In genomic region chr3:157910262-157910661, GRCm38 (mm10) we compare ENCODE assay signal across 22 mouse cellular contexts. TPM values are rescaled to one million over a fixed set of nuclear protein-coding genes. Genes with fewer than 3 reads are reported as not detected.
DNase-seq lines count a peak whose midpoint lies in the region; ATAC-seq lines count a peak whose summit lies in the region.
"Had no signal": no experiment of that assay in that cellular context is flagged by ENCODE, and none has a peak within 500 bp of the region (broad histone marks: within the 10 kb centered on the region; RNA-seq: fewer than 3 reads in every experiment).

No protein-coding gene starts in this region.

- no peak overlapping the region for H3K4me3 ChIP-seq in intestine, embryonic 15.5 days (replicated peaks)
- no peak overlapping the region for H3K4me3 ChIP-seq in intestine, embryonic 16.5 days (ENCODE audit: low read length)
- H3K4me3 ChIP-seq in forebrain, embryonic 12.5 days (replicated peaks): no peak overlapping the region
- H3K4me3 ChIP-seq: embryonic facial prominence, embryonic 13.5 days; embryonic facial prominence, embryonic 15.5 days; erythroblast, embryonic 14.5 days; forebrain, embryonic 10.5 days; forebrain, embryonic 13.5 days; forebrain, embryonic 15.5 days had no signal

- no peaks in the 10 kb centered on the region for H3K9me3 ChIP-seq in intestine, embryonic 15.5 days
- no peaks in the 10 kb centered on the region for H3K9me3 ChIP-seq in intestine, embryonic 16.5 days (ENCODE audit: control insufficient read depth, low read length)
- no peaks in the 10 kb centered on the region for H3K9me3 ChIP-seq in forebrain, embryonic 12.5 days
- H3K9me3 ChIP-seq: embryonic facial prominence, embryonic 13.5 days; embryonic facial prominence, embryonic 15.5 days; forebrain, embryonic 10.5 days; forebrain, embryonic 13.5 days; forebrain, embryonic 15.5 days had no signal

- H3K27ac ChIP-seq in intestine, embryonic 15.5 days: no peak overlapping the region
- no peak overlapping the region for H3K27ac ChIP-seq in intestine, embryonic 16.5 days (ENCODE audit: low read length)
- no peak overlapping the region for H3K27ac ChIP-seq in forebrain, embryonic 12.5 days
- H3K27ac ChIP-seq: embryonic facial prominence, embryonic 13.5 days; embryonic facial prominence, embryonic 15.5 days; forebrain, embryonic 10.5 days; forebrain, embryonic 13.5 days; forebrain, embryonic 15.5 days had no signal

- DNase-seq in large intestine, adult 2 months (ENCODE audit: low read depth, low spot score): peak; percentile 51
- DNase-seq in right cerebral cortex, postnatal 14 days: no peak
- DNase-seq: adrenal gland, adult 2 months; adrenal gland, postnatal 10 days; adrenal gland, postnatal 25 days; cerebellum, adult 11 months; cerebellum, adult 18-20 months; cerebellum, adult 8-10 months; cerebellum, adult 9-11 months; cerebellum, postnatal 14 days; cerebellum, postnatal 36 days; embryo, embryonic 11 days; forebrain, postnatal 0 days had no signal

- 0 out of 2 replicates have a peak, but pooled peaks cover 11% of the 10 kb centered on the region for H3K36me3 ChIP-seq in intestine, embryonic 15.5 days
- 0 out of 2 replicates have a peak, but pooled peaks cover 2% of the 10 kb centered on the region for H3K36me3 ChIP-seq in intestine, embryonic 16.5 days (ENCODE audit: control insufficient read depth, insufficient read depth, low read length)
- no peaks in the 10 kb centered on the region; the same call in 1 of the 2 replicates for H3K36me3 ChIP-seq in forebrain, embryonic 12.5 days (replicated peaks)
- H3K36me3 ChIP-seq: forebrain, embryonic 15.5 days had no signal

- H3K27me3 ChIP-seq in intestine, embryonic 15.5 days (replicated peaks): no peaks in the 10 kb centered on the region
- no peaks in the 10 kb centered on the region for H3K27me3 ChIP-seq in intestine, embryonic 16.5 days (replicated peaks; ENCODE audit: control insufficient read depth, insufficient read depth, low read length)
- H3K27me3 ChIP-seq in forebrain, embryonic 12.5 days: no peaks in the 10 kb centered on the region
- H3K27me3 ChIP-seq: embryonic facial prominence, embryonic 13.5 days; embryonic facial prominence, embryonic 15.5 days; forebrain, embryonic 13.5 days; forebrain, embryonic 15.5 days had no signal

- no peak overlapping the region for H3K9ac ChIP-seq in intestine, embryonic 15.5 days
- H3K9ac ChIP-seq in intestine, embryonic 16.5 days (ENCODE audit: low read depth, low read length): no peak overlapping the region
- no peak overlapping the region for H3K9ac ChIP-seq in forebrain, embryonic 12.5 days
- H3K9ac ChIP-seq: embryonic facial prominence, embryonic 13.5 days; embryonic facial prominence, embryonic 15.5 days; forebrain, embryonic 13.5 days; forebrain, embryonic 15.5 days; forebrain, postnatal 0 days had no signal

- peak; percentile 77 for ATAC-seq in intestine, embryonic 15.5 days
- ATAC-seq in intestine, embryonic 16.5 days: peak; percentile 66
- no peak for ATAC-seq in forebrain, embryonic 12.5 days (ENCODE audit: low FRiP score)
- ATAC-seq: forebrain, embryonic 13.5 days; forebrain, embryonic 15.5 days; forebrain, postnatal 0 days had no signal

- 60% methylated on average over 3 of the region's 3 CpGs for WGBS in intestine, embryonic 15.5 days
- WGBS in intestine, embryonic 16.5 days: 64% methylated on average over 3 of the region's 3 CpGs
- WGBS in large intestine, adult 2 months: 20% methylated on average over 3 of the region's 3 CpGs
- WGBS in forebrain, embryonic 12.5 days: 76% methylated on average over 3 of the region's 3 CpGs

- H3K4me1 ChIP-seq in intestine, embryonic 15.5 days (replicated peaks): no peaks in the 10 kb centered on the region
- H3K4me1 ChIP-seq in intestine, embryonic 16.5 days (ENCODE audit: control insufficient read depth, insufficient read depth, low read length): no peaks in the 10 kb centered on the region
- no peaks in the 10 kb centered on the region for H3K4me1 ChIP-seq in forebrain, embryonic 12.5 days
- H3K4me1 ChIP-seq: embryonic facial prominence, embryonic 13.5 days; embryonic facial prominence, embryonic 15.5 days; forebrain, embryonic 10.5 days; forebrain, embryonic 13.5 days; forebrain, embryonic 15.5 days had no signal

- H3K4me2 ChIP-seq in intestine, embryonic 15.5 days (replicated peaks): no peak overlapping the region
- no peak overlapping the region for H3K4me2 ChIP-seq in intestine, embryonic 16.5 days (ENCODE audit: low read depth, low read length)
- no peak overlapping the region for H3K4me2 ChIP-seq in forebrain, embryonic 12.5 days
- H3K4me2 ChIP-seq: embryonic facial prominence, embryonic 13.5 days; embryonic facial prominence, embryonic 15.5 days; forebrain, embryonic 13.5 days; forebrain, embryonic 15.5 days had no signal

RNA-seq across cellular contexts. Expression of gene Cth, which starts 14.6 kb away (rescaled TPM):
- 54.0 and 58.1 TPM in 2 replicates for polyA plus RNA-seq in intestine, embryonic 15.5 days (2015; fragmentation: Nextera tagmentation; extraction: Ambion mirVana)
- 70.8 and 74.7 TPM in 2 replicates for polyA plus RNA-seq in intestine, embryonic 16.5 days (2015; fragmentation: Nextera tagmentation; extraction: Ambion mirVana)
- 46.6 and 51.3 TPM in 2 replicates for polyA plus RNA-seq in large intestine, adult 2 months (2012; rRNA removed)
- 9.5 TPM in 2 replicates for polyA plus RNA-seq in forebrain, embryonic 12.5 days (2016; fragmentation: Nextera tagmentation; extraction: Ambion mirVana)
- polyA plus RNA-seq: erythroblast, embryonic 14.5 days had no signal

RNA-seq across cellular contexts. Expression of gene Ankrd13c, which starts 36.8 kb away (rescaled TPM):
- polyA plus RNA-seq in intestine, embryonic 15.5 days (2015; fragmentation: Nextera tagmentation; extraction: Ambion mirVana): 21.1 and 21.2 TPM in 2 replicates
- 15.8 and 18.3 TPM in 2 replicates for polyA plus RNA-seq in intestine, embryonic 16.5 days (2015; fragmentation: Nextera tagmentation; extraction: Ambion mirVana)
- polyA plus RNA-seq in large intestine, adult 2 months (2012; rRNA removed): 8.5 and 15.8 TPM in 2 replicates
- 26.6 and 27.7 TPM in 2 replicates for polyA plus RNA-seq in forebrain, embryonic 12.5 days (2016; fragmentation: Nextera tagmentation; extraction: Ambion mirVana)
